10 mouse cellular contexts compared by ENCODE assay signal in the genomic region with DNA sequence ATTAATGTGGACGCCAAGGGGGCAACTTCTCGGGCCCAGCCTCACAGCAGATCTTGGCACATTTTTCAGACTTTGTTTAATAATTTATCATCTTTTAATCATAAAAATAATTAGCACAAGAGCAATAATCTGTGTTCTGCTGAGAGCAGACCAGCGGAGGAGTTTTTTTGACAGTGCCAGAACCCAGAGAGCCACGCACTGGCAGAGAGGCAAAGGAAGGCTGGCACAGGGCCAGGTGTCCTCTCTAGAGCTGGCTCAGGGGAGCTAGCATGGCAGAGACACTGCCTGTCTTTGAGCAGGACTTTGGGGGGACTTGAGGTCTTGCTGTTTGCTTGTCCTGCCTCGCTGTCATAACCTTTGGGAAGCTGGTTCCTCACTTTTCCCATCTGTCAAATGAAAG.
A peak's percentile ranks its signal among the peaks of the same experiment; 100 is the strongest.
DNase-seq lines count a peak whose midpoint lies in the region; ATAC-seq and TF ChIP-seq lines count a peak whose summit lies in the region.
"Had no signal": no experiment of that assay in that cellular context is flagged by ENCODE, and none has a peak within 500 bp of the region (broad histone marks: within the 10 kb centered on the region; RNA-seq: fewer than 3 reads in every experiment).

No protein-coding gene starts in this region.

- no peaks in the 10 kb centered on the region for H3K36me3 ChIP-seq in kidney, adult 2 months (ENCODE audit: control insufficient read depth, insufficient read depth, low read length)
- no peaks in the 10 kb centered on the region for H3K36me3 ChIP-seq in forebrain, embryonic 12.5 days (replicated peaks)
- H3K36me3 ChIP-seq: G1E; liver, embryonic 15.5 days had no signal

- no peak overlapping the region for H3K27ac ChIP-seq in kidney, adult 2 months (ENCODE audit: insufficient read depth, low read depth, low read length)
- H3K27ac ChIP-seq in forebrain, embryonic 12.5 days, result no peak overlapping the region
- H3K27ac ChIP-seq: liver, embryonic 15.5 days had no signal

- TF ChIP-seq CTCF in kidney, adult 2 months (conservative IDR thresholded peaks at IDR 0.05; ENCODE audit: insufficient read depth, insufficient read length, low read depth, low read length), result no peak

- H3K4me3 ChIP-seq in kidney, adult 2 months (ENCODE audit: insufficient read depth, low read depth, low read length), result no peak overlapping the region
- H3K4me3 ChIP-seq in forebrain, embryonic 12.5 days (replicated peaks), result no peak overlapping the region
- H3K4me3 ChIP-seq: liver, embryonic 15.5 days had no signal

- H3K9ac ChIP-seq in forebrain, embryonic 12.5 days, result no peak overlapping the region
- H3K9ac ChIP-seq: liver, embryonic 15.5 days had no signal

- ATAC-seq in forebrain, embryonic 12.5 days (ENCODE audit: low FRiP score), result no peak

- DNase-seq in kidney, adult 2 months, result peak; percentile 7
- DNase-seq in kidney, adult 11 months, result no peak
- peak; percentile 2 for DNase-seq in adipocyte (ENCODE audit: low spot score)
- DNase-seq in adrenal gland, postnatal 25 days, result peak; percentile 71
- DNase-seq in layer of hippocampus, adult 18-20 months (ENCODE audit: low spot score in 2 of 2), result peak; percentile 49 to 84
- no peak for DNase-seq in yolk sac, embryonic 10.5 days (ENCODE audit: low spot score)
- DNase-seq: kidney, adult 18-20 months had no signal

- TF ChIP-seq POLR2A in kidney, adult 2 months (IDR thresholded peaks at IDR 0.05; ENCODE audit: low read depth, low read length), result no peak

- WGBS in kidney, adult 2 months, result 47% methylated on average over 5 of the region's 5 CpGs
- 82% methylated on average over 5 of the region's 5 CpGs for WGBS in forebrain, embryonic 12.5 days

- no peak overlapping the region for H3K4me2 ChIP-seq in forebrain, embryonic 12.5 days
- H3K4me2 ChIP-seq: liver, embryonic 15.5 days had no signal

- no peaks in the 10 kb centered on the region for H3K27me3 ChIP-seq in kidney, adult 2 months (replicated peaks; ENCODE audit: control insufficient read depth, insufficient read depth, low read length)
- peaks cover 22% of the 10 kb centered on the region for H3K27me3 ChIP-seq in forebrain, embryonic 12.5 days
- H3K27me3 ChIP-seq: liver, embryonic 15.5 days had no signal

- no peaks in the 10 kb centered on the region for H3K9me3 ChIP-seq in forebrain, embryonic 12.5 days
- H3K9me3 ChIP-seq: G1E; liver, embryonic 15.5 days had no signal

- H3K4me1 ChIP-seq in kidney, adult 2 months (ENCODE audit: control insufficient read depth, insufficient read depth, low read length), result no peaks in the 10 kb centered on the region
- peaks cover 8% of the 10 kb centered on the region; the same call in 1 of the 2 replicates for H3K4me1 ChIP-seq in forebrain, embryonic 12.5 days
- H3K4me1 ChIP-seq: liver, embryonic 15.5 days had no signal

Comparison
In these comparisons a context has a peak if more than half of its experiments do, and no peak if none do; other contexts are left out.
1. DNase-seq: peak in kidney, adult 2 months (single experiment), adipocyte (single experiment), adrenal gland, postnatal 25 days (single experiment) and layer of hippocampus, adult 18-20 months (2 of 2); none in kidney, adult 11 months (single experiment) and yolk sac, embryonic 10.5 days (single experiment).